Mouse (Mus musculus) hindbrain, embryonic 15.5 days (tissue): ENCODE results near the gene Gm10563. TPM values are rescaled to one million over a fixed set of nuclear protein-coding genes. Genes with fewer than 3 reads are reported as not detected.
"Not testable (repeated sequence)": the region's sequence is repeated elsewhere in the genome, so short reads cannot be mapped to it uniquely, and the experiment has no call there.

Source experiments
- ATAC-seq: fragments of 200-750 bp; cut with Nextera tagmentation; 2 replicates; pipeline ENCODE4 v1.8.0; 2017; ENCODE audit warnings: low read depth, moderate number of reproducible peaks, moderate TSS enrichment; ENCODE audit not compliant: low FRiP score
- H3K27ac ChIP-seq: fragments of 300-500 bp; sonication (generic); replicated peaks from 2 replicates; pipeline ENCODE4 v1.5.1; 2015; ENCODE audit warnings: mild to moderate bottlenecking, inconsistent platforms
- H3K27me3 ChIP-seq: fragments of 300-500 bp; sonication (generic); 2 replicates; pipeline ENCODE4 v1.6.1; 2015; ENCODE audit warnings: control low read depth, inconsistent platforms
- H3K36me3 ChIP-seq: fragments of 300-500 bp; sonication (generic); 2 replicates; pipeline ENCODE4 v1.6.1; 2015; ENCODE audit warnings: control low read depth, inconsistent platforms
- H3K4me1 ChIP-seq: fragments of 300-500 bp; sonication (generic); replicated peaks from 2 replicates; pipeline ENCODE4 v1.6.1; 2015; ENCODE audit warnings: control low read depth, inconsistent platforms
- H3K4me2 ChIP-seq: fragments of 300-500 bp; sonication (generic); 2 replicates; pipeline ENCODE4 v1.6.1; 2015; ENCODE audit warnings: moderate library complexity, mild to moderate bottlenecking, inconsistent platforms
- H3K4me3 ChIP-seq: fragments of 300-500 bp; sonication (generic); 2 replicates; pipeline ENCODE4 v1.5.1; 2015; ENCODE audit warnings: mild to moderate bottlenecking, inconsistent platforms
- H3K9ac ChIP-seq: fragments of 300-500 bp; sonication (generic); 2 replicates; pipeline ENCODE4 v1.6.1; 2015; ENCODE audit warnings: inconsistent platforms
- H3K9me3 ChIP-seq: fragments of 300-500 bp; sonication (generic); 2 replicates; pipeline ENCODE4 v1.6.1; 2016; ENCODE audit warnings: control low read depth, inconsistent platforms
- WGBS: fragments of 180-500 bp; shearing (Covaris S2); methylation state at CpG from one replicate; pipeline ENCODE4 v1.1.7; 2015; 5-methylcytosine and 5-hydroxymethylcytosine counted together
- polyA plus RNA-seq: library from polyadenylated mRNA; unstranded; fragments of >200 nt; fragmentation: Nextera tagmentation; extraction: Ambion mirVana; gene quantifications from 2 replicates; pipeline ENCODE4 v1.2.1, GENCODE M21; 2015

The Gm10563 gene
- polyA plus RNA-seq, 1 experiment from 2014 or later, result not detected

DNA sequence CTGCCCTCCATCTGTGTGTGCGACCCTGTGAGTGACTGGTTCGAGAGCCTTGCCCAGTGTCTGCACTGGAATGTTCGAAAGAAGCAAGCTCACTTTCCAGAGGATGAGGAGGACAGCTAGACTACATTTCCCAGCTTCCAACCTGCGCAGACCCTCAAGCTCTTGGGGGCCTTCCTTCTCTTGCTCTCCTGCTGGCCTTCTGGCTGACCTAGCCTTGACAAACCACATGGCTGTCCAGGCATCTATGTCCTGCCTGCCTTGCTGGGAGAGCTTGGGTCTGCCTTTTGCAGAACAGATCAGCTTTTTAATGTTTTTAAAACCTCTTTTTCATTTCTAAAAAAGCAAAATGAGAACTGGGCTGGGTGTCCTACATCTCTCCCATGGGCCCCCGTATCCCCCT lies 55.9 kb downstream of the Gm10563 start:
- Histone ChIP-seq H3K4me1 (no peaks in the 10 kb centered on the region), H3K27me3 (no peaks in the 10 kb centered on the region), H3K27ac (no peak overlapping the region), H3K36me3 (peaks cover 59% of the 10 kb centered on the region), H3K9me3 (no peaks in the 10 kb centered on the region), H3K4me3 (no peak overlapping the region), H3K9ac (no peak overlapping the region), H3K4me2 (no peak overlapping the region)
- WGBS, result 93% methylated on average over 5 of the region's 5 CpGs
- ATAC-seq, result no peak

DNA sequence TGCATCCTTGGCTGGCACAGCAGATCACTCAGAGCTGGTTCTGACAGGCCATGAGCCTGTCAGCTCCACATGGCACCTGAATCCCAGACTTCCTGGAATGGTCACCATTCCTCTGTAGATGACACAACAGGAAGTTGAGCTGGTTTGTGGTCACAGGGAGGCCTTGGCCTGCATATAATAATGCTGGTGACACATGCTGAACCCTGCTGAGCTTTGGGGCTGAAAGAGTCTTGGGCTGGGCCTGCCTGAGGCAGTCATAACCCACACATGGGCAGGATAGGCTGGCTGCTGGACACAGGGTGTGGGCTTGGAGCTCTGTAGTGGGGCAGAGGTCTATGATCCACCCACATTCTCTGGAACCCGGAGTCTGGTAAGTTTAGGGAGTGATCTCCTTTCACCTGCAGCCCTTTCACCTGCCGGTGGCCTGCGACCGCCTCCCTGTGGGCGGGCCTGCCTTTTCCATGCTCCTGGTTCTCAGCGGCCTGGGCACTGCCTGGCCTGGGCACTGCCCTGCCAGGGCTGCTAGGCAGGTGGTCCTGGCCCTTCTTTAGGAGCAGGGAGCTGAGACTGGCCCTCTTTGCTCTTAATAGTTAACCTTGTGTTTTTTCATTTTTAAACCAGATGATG lies 62.8 kb downstream of the Gm10563 start:
- Histone ChIP-seq H3K9me3 (no peaks in the 10 kb centered on the region), H3K4me1 (no peaks in the 10 kb centered on the region), H3K36me3 (peaks cover 74% of the 10 kb centered on the region), H3K9ac (no peak overlapping the region), H3K4me2 (no peak overlapping the region), H3K4me3 (no peak overlapping the region), H3K27ac (no peak overlapping the region), H3K27me3 (no peaks in the 10 kb centered on the region)
- 96% methylated on average over 6 of the region's 6 CpGs for WGBS
- ATAC-seq, result no peak

DNA sequence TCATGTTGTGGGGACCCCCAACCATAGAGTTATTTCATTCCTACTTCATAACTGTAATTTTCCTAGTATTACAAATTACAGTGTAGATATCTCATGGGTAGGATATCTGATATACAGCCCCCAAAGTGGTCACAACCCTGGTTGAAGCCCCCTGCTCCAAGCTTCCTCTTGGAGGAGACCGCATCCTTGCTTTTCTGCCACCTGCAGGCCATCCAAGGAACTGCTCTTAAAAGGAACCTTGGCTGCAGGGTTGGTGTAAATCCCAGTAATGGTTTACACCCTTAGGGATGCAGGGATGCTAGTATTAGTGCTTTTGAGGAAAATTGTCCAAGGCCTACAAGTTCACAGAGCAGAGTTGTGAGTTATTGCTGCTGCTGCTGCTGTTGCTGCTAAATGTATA lies 64.8 kb downstream of the Gm10563 start:
- Histone ChIP-seq H3K4me2 (no peak overlapping the region), H3K27me3 (no peaks in the 10 kb centered on the region), H3K4me1 (no peaks in the 10 kb centered on the region), H3K4me3 (no peak overlapping the region), H3K9me3 (no peaks in the 10 kb centered on the region), H3K36me3 (peaks cover 62% of the 10 kb centered on the region), H3K27ac (no peak overlapping the region), H3K9ac (no peak overlapping the region)
- ATAC-seq, result no peak
- 32% methylated on average over 1 of the region's 1 CpGs for WGBS

DNA sequence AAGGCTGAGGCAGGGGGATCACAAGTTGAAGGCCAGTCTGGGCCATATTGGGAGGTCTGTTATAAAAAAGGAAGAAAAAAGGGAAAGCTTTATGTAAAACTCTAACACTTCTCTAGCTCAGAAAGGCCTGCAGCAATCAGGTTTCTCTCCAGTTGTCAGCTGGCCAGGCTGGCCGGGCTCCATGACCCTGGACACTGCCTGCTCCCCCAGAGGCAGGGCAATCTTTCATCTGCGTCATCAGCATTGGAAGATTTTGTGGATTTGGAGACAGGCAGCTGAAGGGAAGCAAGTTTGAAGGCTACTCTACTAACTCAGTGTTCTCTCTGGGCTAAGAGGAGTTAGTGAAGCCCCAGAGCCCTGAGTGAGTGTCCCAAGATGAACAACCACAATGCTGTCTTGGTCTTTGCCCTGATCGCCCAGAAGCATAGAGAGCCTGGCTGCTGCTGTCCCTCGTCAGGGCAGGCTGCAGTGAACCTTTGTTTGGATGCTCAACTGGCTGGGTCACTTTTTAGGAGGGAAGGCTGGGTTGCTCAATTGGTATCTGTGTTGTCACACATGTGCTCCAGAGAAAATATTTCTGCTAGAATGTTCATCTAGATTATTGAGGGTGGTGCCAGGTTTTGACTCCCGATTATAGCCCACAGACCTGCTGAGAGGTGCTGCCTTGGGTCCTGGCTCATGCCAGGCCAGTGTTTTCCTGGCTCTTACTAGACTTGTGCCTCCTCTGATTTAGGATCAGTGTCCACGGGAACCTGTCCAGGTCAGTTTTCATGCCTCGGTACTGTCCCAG lies 66.7 kb downstream of the Gm10563 start:
- ATAC-seq, result no peak
- Histone ChIP-seq H3K9me3 (no peaks in the 10 kb centered on the region), H3K27ac (no peak overlapping the region), H3K4me1 (no peaks in the 10 kb centered on the region), H3K36me3 (peaks cover 44% of the 10 kb centered on the region), H3K4me3 (no peak overlapping the region), H3K4me2 (no peak overlapping the region), H3K9ac (no peak overlapping the region), H3K27me3 (no peaks in the 10 kb centered on the region)
- WGBS, result 92% methylated on average over 7 of the region's 7 CpGs

DNA sequence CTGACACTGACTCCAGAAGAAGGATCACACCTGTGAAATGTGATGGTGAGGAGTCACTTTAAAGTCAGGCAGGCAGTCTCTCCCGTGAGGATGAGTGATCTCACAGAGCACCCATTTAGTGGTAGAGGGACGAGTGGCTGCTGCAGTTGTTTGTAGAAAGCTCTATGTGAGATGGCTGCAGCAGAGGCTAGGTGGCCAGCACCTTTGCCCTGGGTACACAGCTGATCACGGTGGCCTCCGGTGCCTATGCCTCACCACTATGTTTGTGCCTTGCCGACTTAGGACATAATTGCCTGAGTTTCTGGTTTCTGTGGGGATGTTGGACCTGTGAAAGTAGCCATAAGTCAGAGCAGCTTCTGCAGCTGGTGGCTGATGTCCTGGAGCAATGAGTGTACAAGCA lies 67.5 kb downstream of the Gm10563 start:
- H3K4me2 ChIP-seq, result no peak overlapping the region
- no peaks in the 10 kb centered on the region for H3K27me3 ChIP-seq
- H3K9me3 ChIP-seq, result no peaks in the 10 kb centered on the region
- 92% methylated on average over 5 of the region's 5 CpGs for WGBS
- H3K36me3 ChIP-seq, result peaks cover 39% of the 10 kb centered on the region
- no peak overlapping the region for H3K4me3 ChIP-seq
- H3K4me1 ChIP-seq, result no peaks in the 10 kb centered on the region
- no peak overlapping the region for H3K27ac ChIP-seq
- ATAC-seq, result no peak
- no peak overlapping the region for H3K9ac ChIP-seq

DNA sequence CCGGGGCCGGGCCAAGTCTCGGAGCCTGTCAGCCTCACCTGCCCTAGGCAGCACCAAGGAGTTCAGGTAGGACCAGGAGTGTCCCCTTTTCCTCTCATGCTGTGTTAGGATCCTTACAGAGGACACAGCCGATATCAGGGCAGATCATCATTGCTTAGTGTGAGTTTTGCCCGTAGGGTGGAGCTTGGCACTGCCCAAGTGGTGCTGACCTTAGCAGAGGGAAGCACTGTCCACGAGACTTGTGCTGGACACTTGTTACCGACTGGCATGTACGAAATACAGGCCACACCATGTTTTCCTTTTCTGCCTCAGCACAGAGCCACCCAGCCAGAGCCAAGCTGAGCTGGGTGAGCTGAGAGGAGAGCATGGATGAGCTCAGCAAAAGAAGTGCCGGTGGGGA lies 68.1 kb downstream of the Gm10563 start:
- Histone ChIP-seq H3K9me3 (no peaks in the 10 kb centered on the region), H3K27me3 (no peaks in the 10 kb centered on the region), H3K9ac (no peak overlapping the region), H3K4me2 (no peak overlapping the region), H3K4me3 (no peak overlapping the region), H3K4me1 (no peaks in the 10 kb centered on the region), H3K36me3 (peaks cover 34% of the 10 kb centered on the region), H3K27ac (no peak overlapping the region)
- ATAC-seq, result no peak
- WGBS, result 95% methylated on average over 9 of the region's 9 CpGs

DNA sequence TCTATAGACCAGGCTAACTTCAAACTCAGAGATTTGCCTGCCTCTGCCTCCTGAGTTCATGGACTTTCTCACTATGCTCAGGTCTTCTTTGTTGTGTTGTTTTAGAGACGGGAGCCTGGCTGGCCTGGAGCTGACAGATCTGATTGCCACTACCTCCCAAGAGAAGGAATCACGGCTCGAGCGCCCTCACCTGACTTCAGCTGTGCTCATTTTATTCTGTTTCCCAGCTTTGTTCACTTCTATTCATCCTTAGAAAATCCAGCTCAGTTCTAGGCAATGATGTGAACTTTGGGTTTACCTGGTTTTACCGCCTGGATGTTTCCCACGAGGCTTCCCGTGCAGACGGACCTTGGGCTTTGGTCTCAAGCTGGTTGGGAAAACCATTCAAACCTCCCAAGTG lies 69.7 kb downstream of the Gm10563 start:
- no peaks in the 10 kb centered on the region for H3K4me1 ChIP-seq
- ATAC-seq, result no peak

DNA sequence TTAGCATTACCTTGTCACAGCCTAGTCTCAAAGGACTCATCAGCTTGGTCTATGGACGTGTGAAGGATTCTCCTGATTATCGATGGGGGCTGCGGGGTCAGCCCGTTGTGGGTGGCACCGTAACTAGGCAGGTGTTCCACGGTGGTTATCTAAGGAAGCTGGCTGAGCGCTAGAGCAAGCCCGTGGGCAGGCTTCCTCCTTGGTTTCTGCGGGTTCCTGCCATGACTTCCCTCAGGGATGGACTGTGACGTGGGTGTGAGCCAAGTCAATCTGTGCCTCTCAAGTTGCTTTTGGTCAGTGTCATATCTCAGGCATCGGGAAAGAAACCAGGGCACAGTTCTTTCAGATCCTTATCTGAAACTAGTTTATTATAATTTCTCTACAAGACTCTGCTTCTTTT lies 70.3 kb downstream of the Gm10563 start:
- H3K9me3 ChIP-seq, result no peaks in the 10 kb centered on the region
- 92% methylated on average over 11 of the region's 11 CpGs for WGBS
- no peak for ATAC-seq
- H3K4me1 ChIP-seq, result no peaks in the 10 kb centered on the region
- no peaks in the 10 kb centered on the region for H3K27me3 ChIP-seq
- no peak overlapping the region for H3K4me3 ChIP-seq
- no peak overlapping the region for H3K9ac ChIP-seq
- no peak overlapping the region for H3K27ac ChIP-seq
- no peak overlapping the region for H3K4me2 ChIP-seq
- peaks cover 30% of the 10 kb centered on the region for H3K36me3 ChIP-seq

More for the DNA sequence above, 69.7 kb downstream of the Gm10563 start:
- H3K36me3 ChIP-seq, result peaks cover 32% of the 10 kb centered on the region
- no peaks in the 10 kb centered on the region for H3K27me3 ChIP-seq
- H3K9ac ChIP-seq, result no peak overlapping the region
- WGBS, result 80% methylated on average over 8 of the region's 8 CpGs
- H3K4me3 ChIP-seq, result no peak overlapping the region
- no peak overlapping the region for H3K4me2 ChIP-seq
- H3K9me3 ChIP-seq, result no peaks in the 10 kb centered on the region
- H3K27ac ChIP-seq, result no peak overlapping the region

DNA sequence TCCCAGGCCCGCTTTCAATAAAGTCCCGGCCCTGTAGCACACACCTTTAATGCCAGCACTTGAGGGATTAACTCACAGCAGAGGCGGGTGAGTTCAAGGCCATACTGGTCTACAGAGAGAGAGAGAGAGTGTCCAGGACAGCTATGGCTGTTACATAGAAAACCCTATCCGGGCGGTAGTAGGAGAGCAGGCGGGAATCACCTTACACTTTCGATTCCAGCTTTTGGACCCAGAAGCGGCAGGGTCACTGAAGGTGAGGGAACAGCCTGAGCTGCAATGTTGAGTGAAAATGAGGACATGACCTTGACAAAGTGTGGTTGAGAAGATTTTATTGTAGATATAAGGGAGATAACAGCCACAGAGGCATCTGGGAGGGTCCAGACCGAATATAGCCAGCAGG lies 71.3 kb downstream of the Gm10563 start:
- no peaks in the 10 kb centered on the region for H3K9me3 ChIP-seq

DNA sequence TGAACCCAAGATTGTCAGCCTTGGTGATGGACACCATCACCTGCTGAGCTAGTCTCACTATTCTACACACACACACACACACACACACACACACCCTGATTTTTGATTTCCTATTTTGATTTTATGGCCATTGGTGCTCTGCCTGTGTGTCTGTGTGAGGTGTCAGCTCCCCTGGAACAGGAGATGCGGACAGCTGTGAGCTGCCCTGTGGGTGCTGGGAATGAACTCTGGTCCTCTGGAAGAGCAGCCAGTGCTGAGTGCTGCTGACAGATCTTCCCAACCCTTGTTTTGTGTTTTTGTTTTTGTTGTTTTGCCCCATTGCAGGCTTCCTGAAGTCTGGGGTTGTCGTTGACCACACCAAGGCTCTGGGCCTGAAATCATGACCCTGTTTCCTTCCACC lies 72.1 kb downstream of the Gm10563 start:
- no peak for ATAC-seq
- WGBS, result 94% methylated on average over 2 of the region's 2 CpGs
- H3K27me3 ChIP-seq, result no peaks in the 10 kb centered on the region
- H3K4me3 ChIP-seq, result no peak overlapping the region
- H3K36me3 ChIP-seq, result peaks cover 13% of the 10 kb centered on the region
- no peaks in the 10 kb centered on the region for H3K9me3 ChIP-seq
- no peak overlapping the region for H3K27ac ChIP-seq
- no peaks in the 10 kb centered on the region for H3K4me1 ChIP-seq
- no peak overlapping the region for H3K9ac ChIP-seq
- H3K4me2 ChIP-seq, result no peak overlapping the region

More for the DNA sequence above, 71.3 kb downstream of the Gm10563 start:
- no peak overlapping the region for H3K4me2 ChIP-seq
- no peak overlapping the region for H3K9ac ChIP-seq
- peaks cover 20% of the 10 kb centered on the region for H3K36me3 ChIP-seq
- H3K27me3 ChIP-seq, result no peaks in the 10 kb centered on the region
- H3K4me3 ChIP-seq, result no peak overlapping the region
- H3K27ac ChIP-seq, result no peak overlapping the region
- 96% methylated on average over 9 of the region's 9 CpGs for WGBS
- no peak for ATAC-seq
- H3K4me1 ChIP-seq, result no peaks in the 10 kb centered on the region

DNA sequence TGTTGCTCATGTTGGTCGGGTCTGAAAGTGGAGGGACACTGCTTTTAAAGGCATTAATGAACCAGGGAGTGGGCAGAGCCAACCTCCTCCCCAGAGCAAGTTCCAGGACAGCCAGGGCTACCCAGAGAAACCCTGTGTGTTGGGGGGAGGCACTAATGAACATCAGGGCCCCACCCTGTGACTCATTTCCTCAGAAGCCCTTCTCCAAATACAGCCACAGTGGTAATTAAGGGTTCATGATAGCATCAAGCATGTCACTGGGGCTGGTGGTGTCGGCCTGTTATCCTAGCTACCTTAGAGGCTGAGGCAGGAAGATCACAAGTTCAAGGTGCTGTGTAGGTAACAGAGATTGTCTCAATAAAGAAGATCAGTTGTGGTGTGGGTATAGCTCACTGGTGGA lies 73.8 kb downstream of the Gm10563 start:
- H3K4me1 ChIP-seq, result peaks cover 3% of the 10 kb centered on the region
- no peaks in the 10 kb centered on the region for H3K27me3 ChIP-seq
- no peak for ATAC-seq
- H3K9me3 ChIP-seq, result no peaks in the 10 kb centered on the region
- no peak overlapping the region for H3K4me3 ChIP-seq
- 86% methylated on average over 2 of the region's 2 CpGs for WGBS
- H3K9ac ChIP-seq, result no peak overlapping the region
- no peak overlapping the region for H3K27ac ChIP-seq
- no peak overlapping the region for H3K4me2 ChIP-seq
- H3K36me3 ChIP-seq, result no peaks in the 10 kb centered on the region

DNA sequence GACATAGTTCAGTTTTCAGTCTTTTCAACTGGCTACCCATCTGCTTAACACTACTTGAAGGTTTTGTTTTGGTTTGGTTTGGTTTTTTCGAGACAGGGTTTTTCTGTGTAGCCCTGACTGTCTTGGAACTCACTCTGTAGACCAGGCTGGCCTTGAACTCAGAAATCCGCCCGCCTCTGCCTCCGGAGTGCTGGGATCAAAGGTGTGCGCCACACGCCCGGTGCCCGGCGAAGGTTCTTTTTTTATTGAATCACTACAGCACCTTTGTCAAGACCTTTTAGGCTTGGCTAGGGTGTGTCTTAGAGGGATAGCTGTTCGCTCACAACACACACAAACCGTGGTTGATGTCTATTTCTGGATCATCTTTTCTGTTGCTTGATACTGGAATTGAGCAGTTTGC lies 74.9 kb downstream of the Gm10563 start:
- H3K4me1 ChIP-seq, result peaks cover 13% of the 10 kb centered on the region
- H3K9me3 ChIP-seq, H3K4me3 ChIP-seq, H3K27ac ChIP-seq, H3K4me2 ChIP-seq, H3K27me3 ChIP-seq, H3K9ac ChIP-seq, ATAC-seq, H3K36me3 ChIP-seq: not testable (repeated sequence)
- WGBS, result 92% methylated on average over 11 of the region's 11 CpGs
